Mouse (Mus musculus) ES-E14 (cell line): ENCODE data around the gene Gpld1. TPM values are rescaled to one million over a fixed set of nuclear protein-coding genes. Genes with fewer than 3 reads are reported as not detected.

Experiments used
- DNase-seq: peaks from one replicate; pipeline ENCODE4 v3.0.0-alpha.2; 2013; ENCODE audit warnings: low read depth, low spot score
- H3K27ac ChIP-seq: 2 replicates; pipeline ENCODE4 v1.5.1; 2012; ENCODE audit warnings: low read depth, mild to moderate bottlenecking, low read length, moderate library complexity, mixed read lengths; ENCODE audit not compliant: poor library complexity, insufficient read depth, severe bottlenecking
- H3K36me3 ChIP-seq: 2 replicates; pipeline ENCODE4 v1.6.1; 2012; ENCODE audit warnings: mild to moderate bottlenecking, low read length, moderate library complexity, mixed read lengths; ENCODE audit not compliant: control insufficient read depth, poor library complexity, insufficient read depth, severe bottlenecking
- H3K4me1 ChIP-seq, 2 experiments: fragments of 150-350 bp in 1 of 2; sonication (generic) in 1 of 2; 2 replicates each; pipeline ENCODE4 v1.6.1; 2012; ENCODE audit warnings: low read length in 2 of 2, mild to moderate bottlenecking in 1 of 2, mixed read lengths in 1 of 2; ENCODE audit not compliant: control insufficient read depth in 2 of 2, insufficient read depth in 2 of 2, poor library complexity in 1 of 2
- H3K4me3 ChIP-seq, 2 experiments: fragments of 150-350 bp in 1 of 2; sonication (generic) in 1 of 2; 2 replicates each; pipeline ENCODE4 v1.5.1; 2012; ENCODE audit warnings: low read length in 2 of 2, low read depth in 1 of 2, mild to moderate bottlenecking in 1 of 2, mixed read lengths in 1 of 2; ENCODE audit not compliant: insufficient read depth in 1 of 2, poor library complexity in 1 of 2, severe bottlenecking in 1 of 2
- H3K9ac ChIP-seq: 2 replicates; pipeline ENCODE4 v1.6.1; 2012; ENCODE audit warnings: low read depth, mild to moderate bottlenecking, low read length, mixed read lengths; ENCODE audit not compliant: poor library complexity, insufficient read depth, severe bottlenecking
- H3K9me3 ChIP-seq: fragments of 150-350 bp; sonication (generic); 2 replicates; pipeline ENCODE4 v1.6.1; 2012; ENCODE audit warnings: low read depth, mild to moderate bottlenecking, low read length; ENCODE audit not compliant: control insufficient read depth, insufficient read depth
- CHD2 ChIP-seq: IDR thresholded peaks from 2 replicates; pipeline ENCODE4 v1.6.1; 2014; ENCODE audit warnings: mild to moderate bottlenecking, low read depth, low read length, inconsistent platforms
- HCFC1 ChIP-seq: IDR thresholded peaks from 2 replicates; pipeline ENCODE4 v1.6.1; 2012; ENCODE audit warnings: low read length, inconsistent platforms, borderline replicate concordance; ENCODE audit not compliant: insufficient read depth
- MAFK ChIP-seq: IDR thresholded peaks from 2 replicates; pipeline ENCODE4 v1.6.1; 2014; ENCODE audit warnings: mild to moderate bottlenecking, low read depth, low read length, inconsistent platforms; ENCODE audit not compliant: insufficient read depth
- ZC3H11A ChIP-seq: IDR thresholded peaks from 2 replicates; pipeline ENCODE4 v1.6.1; 2012; ENCODE audit warnings: low read depth, mild to moderate bottlenecking, inconsistent platforms, low read length, borderline replicate concordance
- ZNF384 ChIP-seq: IDR thresholded peaks from 2 replicates; pipeline ENCODE4 v1.6.1; 2012; ENCODE audit warnings: low read depth, low read length, inconsistent platforms
- in situ Hi-C, 2 experiments: fragments of 600-800 bp; cut with MboI; formaldehyde crosslinking; loops; one replicate each; pipeline ENCODE4 v1.15.1; 2025; ENCODE audit warnings: low sequenced_read_pairs in 2 of 2, inconsistent platforms in 1 of 2; ENCODE audit not compliant: unreplicated experiment in 2 of 2
- total RNA-seq: library from RNA; depleted of rRNA; stranded (reverse); fragments of 300-350 nt; gene quantifications from 2 replicates; pipeline ENCODE4 v1.2.3, GENCODE M21; 2012

Gpld1 gene
- total RNA-seq, 1 experiment = 0.67 TPM

DNA sequence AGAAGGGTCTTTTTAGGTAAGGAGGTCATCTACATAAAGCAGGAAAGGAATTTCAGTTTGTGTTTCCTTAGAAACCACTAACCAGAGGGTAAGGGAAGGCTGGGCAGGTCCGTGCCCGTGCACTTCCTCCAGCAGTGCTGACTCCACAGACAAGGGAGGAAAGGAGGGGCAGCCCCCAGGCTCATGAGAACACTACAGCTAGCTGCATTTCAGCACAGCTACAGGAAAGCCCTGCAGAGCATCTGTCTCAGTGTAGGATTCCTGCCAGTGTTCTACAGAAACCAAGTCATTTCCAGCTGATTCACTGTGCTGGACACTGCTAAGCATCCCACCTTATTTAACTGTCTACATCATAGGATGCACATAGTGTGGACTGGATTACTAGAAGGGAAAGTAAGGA, 50.2 kb downstream of the Gpld1 start:
- peaks cover 10% of the 10 kb centered on the region; the same call in 1 of the 2 replicates for H3K36me3 ChIP-seq

DNA sequence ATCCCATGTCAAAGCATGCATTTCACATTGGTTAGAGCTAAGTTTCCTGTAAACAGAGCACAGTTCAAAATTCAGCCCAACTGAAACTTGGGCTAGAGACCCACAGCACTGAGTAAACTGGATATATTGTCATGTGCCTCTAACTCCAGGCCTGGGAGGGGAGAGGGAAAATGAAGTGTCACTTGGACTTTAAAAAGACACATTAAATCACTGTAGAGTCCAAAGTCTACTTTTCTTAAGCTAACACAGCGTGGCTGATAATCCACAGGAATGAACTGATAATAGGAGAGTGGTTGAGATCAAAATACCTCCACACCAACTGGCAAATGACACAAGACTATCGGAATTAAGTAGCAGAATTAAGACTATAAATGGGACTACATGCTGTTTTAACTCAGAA, 56.6 kb downstream of the Gpld1 start:
- TF ChIP-seq ZNF384 = no peak
- TF ChIP-seq CHD2 = no peak
- TF ChIP-seq MAFK = no peak
- TF ChIP-seq ZC3H11A = no peak
- TF ChIP-seq HCFC1 = no peak
- in situ Hi-C loops = no loop called here
- Histone ChIP-seq H3K9me3 (no peaks in the 10 kb centered on the region), H3K9ac (no peak overlapping the region), H3K4me1 (no peaks in the 10 kb centered on the region), H3K4me3 (no peak overlapping the region), H3K36me3 (peaks cover 10% of the 10 kb centered on the region; the same call in 1 of the 2 replicates), H3K27ac (no peak overlapping the region)
- DNase-seq = no peak

More for the DNA sequence above, 50.2 kb downstream of the Gpld1 start:
- Histone ChIP-seq H3K9me3 (no peaks in the 10 kb centered on the region), H3K4me1 (no peaks in the 10 kb centered on the region), H3K27ac (no peak overlapping the region), H3K4me3 (no peak overlapping the region), H3K9ac (no peak overlapping the region)
- no peak for DNase-seq
- in situ Hi-C loops = no loop called here
- no peak for TF ChIP-seq CHD2
- TF ChIP-seq MAFK = no peak
- TF ChIP-seq HCFC1 = no peak
- TF ChIP-seq ZC3H11A = no peak
- no peak for TF ChIP-seq ZNF384

DNA sequence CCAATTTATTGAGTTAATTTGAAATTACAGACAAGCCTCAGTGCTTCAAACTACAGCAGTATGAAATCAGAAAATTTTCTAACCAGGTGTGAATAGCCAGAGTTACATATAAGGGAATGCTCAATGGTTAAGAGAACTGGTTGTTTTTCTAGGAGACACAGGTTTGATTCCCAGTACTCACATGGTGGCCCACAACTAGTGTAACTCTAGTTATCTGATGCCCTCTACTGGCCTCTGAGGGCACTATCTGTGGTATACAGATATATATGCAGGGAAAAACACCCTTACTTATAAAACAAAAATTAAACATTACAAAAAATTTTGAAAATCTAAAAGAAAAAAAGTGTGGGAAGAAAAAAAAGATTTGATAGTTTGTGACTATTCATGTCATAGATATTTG, 60.0 kb downstream of the Gpld1 start:
- no peak for DNase-seq
- in situ Hi-C loops = no loop called here

DNA sequence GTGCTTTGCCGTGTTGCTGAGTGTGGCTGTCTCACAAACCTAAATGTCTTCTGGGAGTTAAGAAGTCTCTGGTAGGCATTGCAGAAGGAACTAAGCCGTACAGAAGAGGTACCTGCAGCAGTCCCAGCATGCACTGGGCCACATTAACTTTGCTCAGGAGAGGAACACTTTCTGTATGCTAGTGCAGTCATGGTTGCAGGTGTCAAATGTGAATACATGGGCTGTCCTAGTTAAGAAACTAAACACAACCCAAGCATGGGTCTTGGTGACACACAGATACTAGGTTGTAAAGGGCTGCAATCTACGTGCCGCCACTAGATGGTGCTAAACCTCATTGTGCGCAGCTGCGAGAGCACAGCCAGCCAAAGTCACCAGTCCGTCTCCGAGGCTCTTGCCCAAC, 64.2 kb downstream of the Gpld1 start:
- Histone ChIP-seq H3K36me3 (peaks cover 3% of the 10 kb centered on the region; the same call in 1 of the 2 replicates), H3K4me3 (no peak overlapping the region), H3K9ac (no peak overlapping the region), H3K27ac (no peak overlapping the region), H3K9me3 (peaks cover 3% of the 10 kb centered on the region; the same call in 1 of the 2 replicates), H3K4me1 (no peaks in the 10 kb centered on the region)
- no peak for DNase-seq
- TF ChIP-seq CHD2 = no peak
- no peak for TF ChIP-seq MAFK
- no peak for TF ChIP-seq HCFC1
- no peak for TF ChIP-seq ZNF384
- no peak for TF ChIP-seq ZC3H11A
- in situ Hi-C loops = no loop called here

More for the DNA sequence above, 60.0 kb downstream of the Gpld1 start:
- peaks cover 5% of the 10 kb centered on the region; the same call in 1 of the 2 replicates for H3K36me3 ChIP-seq
- no peak overlapping the region for H3K9ac ChIP-seq
- H3K9me3 ChIP-seq = peaks cover 3% of the 10 kb centered on the region; the same call in 1 of the 2 replicates
- H3K27ac ChIP-seq = no peak overlapping the region
- no peak for TF ChIP-seq HCFC1
- no peak for TF ChIP-seq MAFK
- H3K4me3 ChIP-seq = no peak overlapping the region
- H3K4me1 ChIP-seq = no peaks in the 10 kb centered on the region

- Histone ChIP-seq H3K9me3 (no peaks in the 10 kb centered on the region), H3K36me3 (peaks cover 2% of the 10 kb centered on the region; the same call in 1 of the 2 replicates), H3K4me1 (no peaks in the 10 kb centered on the region; a peak in 1 of 4 replicates), H3K27ac (no peak overlapping the region), H3K9ac (no peak overlapping the region), H3K4me3 (no peak overlapping the region)
- no peak for TF ChIP-seq ZNF384
- TF ChIP-seq MAFK = no peak
- no peak for TF ChIP-seq HCFC1
- TF ChIP-seq ZC3H11A = no peak
- no peak for TF ChIP-seq CHD2
- in situ Hi-C loops = no loop called here
- no peak for DNase-seq
Observed at GRCm38 (mm10) chr13:25018316-25018715, 75.4 kb downstream of the Gpld1 start.
